Mouse (Mus musculus) kidney, adult 2 months (tissue): Measurements from ENCODE around the gene 1700017B05Rik. TPM values are rescaled to one million over a fixed set of nuclear protein-coding genes. Genes with fewer than 3 reads are reported as not detected.

Experiments
- DNase-seq: peaks from one replicate; pipeline ENCODE4 v3.0.0; 2021
- H3K27ac ChIP-seq: fragments of 200-500 bp; 2 replicates; pipeline ENCODE4 v1.5.1; 2012; ENCODE audit warnings: low read depth, low read length, control low read depth, inconsistent platforms; ENCODE audit not compliant: insufficient read depth
- H3K27me3 ChIP-seq: fragments of 200-500 bp; replicated peaks from 2 replicates; pipeline ENCODE4 v1.6.1; 2012; ENCODE audit warnings: mild to moderate bottlenecking, moderate library complexity, low read length, inconsistent platforms; ENCODE audit not compliant: control insufficient read depth, insufficient read depth
- H3K36me3 ChIP-seq: fragments of 200-500 bp; 2 replicates; pipeline ENCODE4 v1.6.1; 2012; ENCODE audit warnings: mild to moderate bottlenecking, moderate library complexity, low read length, inconsistent platforms; ENCODE audit not compliant: control insufficient read depth, insufficient read depth
- H3K4me1 ChIP-seq: fragments of 200-500 bp; 2 replicates; pipeline ENCODE4 v1.6.1; 2011; ENCODE audit warnings: low read length; ENCODE audit not compliant: control insufficient read depth, insufficient read depth
- H3K4me3 ChIP-seq: fragments of 200-500 bp; 2 replicates; pipeline ENCODE4 v1.5.1; 2011; ENCODE audit warnings: mild to moderate bottlenecking, low read depth, low read length, control low read depth; ENCODE audit not compliant: insufficient read depth
- CTCF ChIP-seq: fragments of 200-500 bp; conservative IDR thresholded peaks from 2 replicates; pipeline ENCODE4 v1.5.1; 2011; ENCODE audit warnings: low read depth, mild to moderate bottlenecking, control low read depth, low read length, moderate library complexity, mixed read lengths; ENCODE audit not compliant: insufficient read depth, insufficient read length
- POLR2A ChIP-seq: fragments of 200-500 bp; IDR thresholded peaks from one replicate; pipeline ENCODE4 v1.6.1; 2011; ENCODE audit warnings: low read depth, low read length, control low read depth
- WGBS: fragments of 180-500 bp; shearing (Covaris S2); methylation state at CpG from one replicate; pipeline ENCODE4 v1.1.7; 2018; 5-methylcytosine and 5-hydroxymethylcytosine counted together
- polyA plus RNA-seq: library from polyadenylated mRNA; depleted of rRNA; stranded (reverse); fragments of >200 nt; gene quantifications from 2 replicates; pipeline ENCODE4 v1.2.3, GENCODE M21; 2012

1700017B05Rik gene
- polyA plus RNA-seq, 1 experiment, result 9.5 TPM

GRCm38 (mm10) chr9:57236256-57236655 lies 26.2 kb downstream of the 1700017B05Rik start, which contains the start of gene Trcg1:
Trcg1 (plus strand) TSS chr9:57236556.
- Histone ChIP-seq H3K27me3 (no peaks in the 10 kb centered on the region), H3K4me1 (no peaks in the 10 kb centered on the region), H3K4me3 (no peak within 1 kb of the TSS), H3K27ac (no peak within 1 kb of the TSS), H3K36me3 (no peaks in the 10 kb centered on the region)
- no peak for TF ChIP-seq CTCF
- TF ChIP-seq POLR2A, result no peak
- 94% methylated on average over 2 of the region's 2 CpGs for WGBS
- DNase-seq, result no peak

DNA sequence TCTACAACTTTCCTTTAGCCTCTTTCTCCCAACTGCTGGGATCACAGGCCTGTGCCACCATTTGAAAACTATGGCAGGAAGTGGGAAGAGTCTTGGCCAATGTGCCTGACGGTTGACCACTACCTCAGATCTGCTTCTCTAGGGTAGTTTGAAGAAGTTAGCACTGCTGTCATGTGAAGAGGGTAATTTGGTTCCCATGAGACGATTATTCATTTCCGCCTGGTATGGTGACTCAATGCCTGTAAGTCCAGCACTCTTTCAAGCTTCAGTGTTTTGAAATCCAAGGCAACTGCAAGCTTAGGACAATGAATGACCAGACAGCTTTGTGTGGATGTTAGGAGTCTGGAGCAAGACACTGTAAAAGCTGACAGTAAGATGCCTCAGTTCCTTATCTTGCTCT lies 28.6 kb downstream of the 1700017B05Rik start:
- H3K27me3 ChIP-seq, result no peaks in the 10 kb centered on the region
- DNase-seq, result no peak
- peaks cover 12% of the 10 kb centered on the region for H3K4me1 ChIP-seq
- no peak overlapping the region for H3K4me3 ChIP-seq
- H3K27ac ChIP-seq, result no peak overlapping the region
- 95% methylated on average over 3 of the region's 3 CpGs for WGBS
- H3K36me3 ChIP-seq, result no peaks in the 10 kb centered on the region
- TF ChIP-seq CTCF, result no peak
- no peak for TF ChIP-seq POLR2A

- Histone ChIP-seq H3K36me3 (no peaks in the 10 kb centered on the region), H3K27ac (no peak overlapping the region), H3K4me3 (no peak overlapping the region), H3K27me3 (no peaks in the 10 kb centered on the region), H3K4me1 (peaks cover 16% of the 10 kb centered on the region)
- WGBS, result 72% methylated on average over 6 of the region's 6 CpGs
- no peak for TF ChIP-seq POLR2A
- no peak for TF ChIP-seq CTCF
- no peak for DNase-seq
Measured at GRCm38 (mm10) chr9:57233142-57233541, 29.3 kb downstream of the 1700017B05Rik start.

- H3K4me1 ChIP-seq, result peaks cover 17% of the 10 kb centered on the region
- no peaks in the 10 kb centered on the region for H3K36me3 ChIP-seq
- DNase-seq, result no peak
- H3K27ac ChIP-seq, result no peak overlapping the region
- no peaks in the 10 kb centered on the region for H3K27me3 ChIP-seq
- no peak for TF ChIP-seq POLR2A
- no peak for TF ChIP-seq CTCF
- 94% methylated on average over 5 of the region's 5 CpGs for WGBS
- no peak overlapping the region for H3K4me3 ChIP-seq
Measured at GRCm38 (mm10) chr9:57232341-57232940, 30.0 kb downstream of the 1700017B05Rik start.

DNA sequence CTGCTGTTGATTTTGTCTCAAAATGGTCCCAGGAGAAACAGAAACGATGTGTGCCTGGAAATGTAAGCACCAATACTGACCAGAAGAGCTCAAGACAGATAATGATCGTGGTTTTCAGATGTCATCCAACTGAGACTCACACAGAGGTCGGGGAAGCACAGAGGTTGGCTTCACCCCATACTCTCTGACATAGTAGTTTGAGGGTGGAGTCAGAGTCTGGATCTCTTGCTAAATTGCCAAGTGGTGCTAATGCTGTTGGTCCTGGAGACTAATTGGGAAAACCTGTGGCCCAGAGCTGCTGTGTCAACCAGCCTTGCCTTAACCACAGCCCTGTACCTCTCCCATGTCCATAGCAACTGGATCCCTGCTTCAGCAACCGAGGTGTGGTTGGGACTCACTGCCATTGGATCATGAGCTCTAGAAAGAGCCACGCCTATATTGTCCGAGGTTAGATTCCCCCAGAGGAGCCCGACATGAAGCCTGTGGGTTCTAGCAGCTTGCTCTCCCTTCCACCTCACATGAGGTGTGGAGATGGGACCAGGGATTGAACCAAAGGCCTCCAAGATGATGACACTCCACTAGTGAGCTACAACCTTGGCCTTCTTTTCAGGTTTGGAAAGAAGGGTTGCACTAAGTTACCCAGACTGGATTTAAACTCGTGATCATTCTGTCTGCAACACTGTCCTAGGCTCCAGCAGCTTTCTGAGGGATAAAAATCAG lies 30.7 kb downstream of the 1700017B05Rik start:
- no peak for DNase-seq

GRCm38 (mm10) chr9:57230146-57230783 lies 32.1 kb downstream of the 1700017B05Rik start:
- H3K4me3 ChIP-seq, result no peak overlapping the region
- TF ChIP-seq CTCF, result no peak
- TF ChIP-seq POLR2A, result no peak
- no peak for DNase-seq
- 48% methylated on average over 9 of the region's 9 CpGs for WGBS
- H3K27me3 ChIP-seq, result no peaks in the 10 kb centered on the region
- H3K27ac ChIP-seq, result peak overlapping the region; percentile 71
- H3K36me3 ChIP-seq, result no peaks in the 10 kb centered on the region
- peaks cover 17% of the 10 kb centered on the region for H3K4me1 ChIP-seq

More for the DNA sequence above, 30.7 kb downstream of the 1700017B05Rik start:
- no peak for TF ChIP-seq CTCF
- TF ChIP-seq POLR2A, result no peak
- no peak overlapping the region for H3K27ac ChIP-seq
- 84% methylated on average over 8 of the region's 8 CpGs for WGBS
- H3K36me3 ChIP-seq, result no peaks in the 10 kb centered on the region
- peaks cover 17% of the 10 kb centered on the region for H3K4me1 ChIP-seq
- no peaks in the 10 kb centered on the region for H3K27me3 ChIP-seq
- H3K4me3 ChIP-seq, result no peak overlapping the region

DNA sequence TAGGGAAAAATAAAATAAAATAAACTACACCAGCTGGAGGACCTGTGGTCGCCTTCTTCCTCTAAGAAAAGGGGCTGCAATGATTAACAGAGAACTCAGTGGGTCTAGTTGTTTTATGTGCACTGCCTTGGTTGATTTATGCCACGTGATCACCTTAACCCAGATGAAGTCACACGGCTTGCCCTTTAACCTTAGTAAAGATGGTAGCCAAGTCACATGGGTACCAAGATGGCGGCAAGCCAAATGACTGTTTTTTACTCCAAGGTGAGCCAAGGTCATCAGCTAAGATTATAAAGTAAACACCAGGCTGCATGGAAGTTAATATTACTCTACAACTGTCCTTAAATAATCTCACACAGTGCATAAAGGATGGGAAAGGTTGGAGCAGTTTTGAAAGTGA lies 32.7 kb downstream of the 1700017B05Rik start:
- TF ChIP-seq CTCF, result no peak
- TF ChIP-seq POLR2A, result no peak
- H3K4me3 ChIP-seq, result no peak overlapping the region
- peak overlapping the region; percentile 71 for H3K27ac ChIP-seq
- 34% methylated on average over 4 of the region's 4 CpGs for WGBS
- H3K27me3 ChIP-seq, result no peaks in the 10 kb centered on the region
- H3K4me1 ChIP-seq, result peaks cover 17% of the 10 kb centered on the region
- peak; percentile 95 for DNase-seq
- no peaks in the 10 kb centered on the region for H3K36me3 ChIP-seq
